Mouse (Mus musculus) central nervous system, embryonic 14 days (tissue): Measurements from ENCODE around the gene 2200002D01Rik. TPM values are rescaled to one million over a fixed set of nuclear protein-coding genes. Genes with fewer than 3 reads are reported as not detected.

Experiments
- polyA plus RNA-seq: library from polyadenylated mRNA; depleted of rRNA; stranded (reverse); fragments of >200 nt; gene quantifications from 2 replicates; pipeline ENCODE4 v1.2.3, GENCODE M21; 2012; rRNA removed

The 2200002D01Rik gene
- polyA plus RNA-seq: 0.25 and 0.85 TPM in 2 replicates

DNA sequence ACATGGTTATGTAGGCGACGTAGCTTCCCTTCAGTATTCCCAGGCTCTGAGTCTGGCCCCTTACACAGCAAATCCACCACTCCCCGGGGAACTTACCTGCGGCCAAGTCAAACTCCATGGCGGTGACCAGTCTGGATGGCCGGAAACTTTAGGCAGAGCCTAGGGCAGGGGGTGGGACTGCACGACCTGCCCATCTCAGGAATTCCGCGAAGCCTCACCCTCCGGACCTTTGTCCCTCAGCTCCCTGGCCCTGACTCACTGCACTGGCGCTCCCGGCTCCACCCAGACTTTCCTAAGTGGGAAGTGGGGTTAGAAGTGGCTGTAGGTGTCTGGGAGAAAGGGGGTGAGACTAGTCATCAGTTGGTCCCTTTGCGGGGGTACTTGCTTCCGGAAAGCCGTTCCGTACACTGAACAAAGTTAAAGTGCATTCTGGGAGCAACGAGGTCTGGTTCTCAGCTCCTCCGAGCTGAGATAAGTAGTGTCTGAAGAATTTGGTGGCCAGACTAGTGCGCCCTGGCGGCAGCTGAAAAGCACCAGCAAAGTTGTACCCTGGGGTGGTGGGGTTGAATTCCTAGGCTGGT, at the start of gene 2200002D01Rik:
Gene 2200002D01Rik (minus strand): TSS at position 206 of the 581 bp plus-strand sequence.

DNA sequence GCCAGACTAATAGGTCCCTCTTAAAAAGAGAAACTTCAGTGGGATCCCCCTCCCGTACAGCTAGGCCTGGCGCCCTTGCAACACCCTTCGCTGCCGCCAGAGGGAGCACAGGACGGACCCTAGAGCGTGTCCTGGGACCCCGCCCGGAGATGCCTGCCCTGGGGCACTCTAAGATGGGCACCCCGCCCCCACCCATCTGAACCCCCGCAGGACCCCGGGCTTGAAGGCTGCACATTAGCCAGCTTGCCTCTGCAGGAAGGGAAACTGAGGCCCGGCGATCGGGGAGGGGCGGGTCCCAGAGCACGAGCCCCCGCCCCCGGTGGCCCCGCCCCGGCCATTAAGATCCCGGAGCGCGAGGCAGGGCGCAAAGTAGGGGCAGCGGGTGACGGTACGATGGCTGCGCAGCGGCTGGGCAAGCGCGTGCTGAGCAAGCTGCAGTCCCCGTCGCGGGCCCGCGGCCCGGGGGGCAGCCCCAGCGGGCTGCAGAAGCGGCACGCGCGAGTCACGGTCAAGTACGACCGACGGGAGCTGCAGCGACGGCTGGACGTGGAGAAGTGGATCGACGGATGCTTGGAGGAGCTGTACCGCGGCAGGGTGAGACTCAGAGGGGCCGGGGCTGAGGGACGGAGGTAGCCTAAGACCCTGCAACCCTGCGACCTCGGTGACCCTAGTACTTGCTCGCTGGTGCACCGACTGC, 40.8 kb upstream of the 2200002D01Rik start, which contains the start of gene Ppp1r14a:
Gene Ppp1r14a (plus strand): TSS at position 367 of the 697 bp plus-strand sequence.

DNA sequence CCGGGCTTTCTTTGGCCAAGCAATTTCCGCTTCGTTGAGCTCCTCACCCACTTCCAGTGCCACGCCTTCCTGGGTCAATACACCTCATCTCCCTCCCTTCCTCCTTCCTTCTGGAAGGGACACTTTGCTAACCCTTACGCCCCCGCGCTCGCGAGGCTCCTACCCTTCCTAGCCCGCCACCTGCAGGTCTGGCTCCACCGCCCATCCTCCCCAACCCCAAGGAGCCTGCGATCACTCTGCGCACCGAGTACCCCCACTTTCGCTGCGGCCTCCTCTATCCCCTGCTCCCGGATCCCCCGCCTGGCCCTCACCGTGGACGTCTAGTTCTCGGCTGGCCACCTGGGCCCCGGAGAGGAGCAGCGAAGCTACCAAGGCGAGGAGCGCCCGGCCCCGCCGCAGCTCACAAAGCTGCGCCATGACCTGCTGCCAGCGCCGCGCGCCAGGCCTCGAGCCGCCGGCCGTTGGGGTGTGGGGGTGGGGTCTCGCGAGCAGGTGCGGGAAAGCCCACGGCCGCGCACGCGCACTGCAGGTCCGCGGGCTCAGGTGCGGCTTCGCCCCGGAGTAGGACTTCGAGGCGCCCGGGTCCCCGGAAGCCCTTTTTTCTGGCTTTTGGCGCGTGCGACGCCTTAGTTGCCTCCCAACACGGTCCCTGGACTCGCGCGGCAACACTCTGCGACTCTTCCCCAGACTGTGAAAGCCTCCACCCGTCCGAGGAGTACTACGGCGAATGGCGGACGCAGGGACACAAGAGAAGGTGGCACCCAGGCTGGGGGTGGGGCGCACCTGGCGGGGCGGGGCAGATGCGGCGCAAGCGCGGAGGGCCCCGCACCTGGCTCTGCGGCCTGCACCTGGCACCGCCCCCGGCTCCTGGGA, 33.2 kb upstream of the 2200002D01Rik start, which contains the start of gene Spint2:
Gene Spint2 (minus strand): TSS at position 712 of the 873 bp plus-strand sequence.

DNA sequence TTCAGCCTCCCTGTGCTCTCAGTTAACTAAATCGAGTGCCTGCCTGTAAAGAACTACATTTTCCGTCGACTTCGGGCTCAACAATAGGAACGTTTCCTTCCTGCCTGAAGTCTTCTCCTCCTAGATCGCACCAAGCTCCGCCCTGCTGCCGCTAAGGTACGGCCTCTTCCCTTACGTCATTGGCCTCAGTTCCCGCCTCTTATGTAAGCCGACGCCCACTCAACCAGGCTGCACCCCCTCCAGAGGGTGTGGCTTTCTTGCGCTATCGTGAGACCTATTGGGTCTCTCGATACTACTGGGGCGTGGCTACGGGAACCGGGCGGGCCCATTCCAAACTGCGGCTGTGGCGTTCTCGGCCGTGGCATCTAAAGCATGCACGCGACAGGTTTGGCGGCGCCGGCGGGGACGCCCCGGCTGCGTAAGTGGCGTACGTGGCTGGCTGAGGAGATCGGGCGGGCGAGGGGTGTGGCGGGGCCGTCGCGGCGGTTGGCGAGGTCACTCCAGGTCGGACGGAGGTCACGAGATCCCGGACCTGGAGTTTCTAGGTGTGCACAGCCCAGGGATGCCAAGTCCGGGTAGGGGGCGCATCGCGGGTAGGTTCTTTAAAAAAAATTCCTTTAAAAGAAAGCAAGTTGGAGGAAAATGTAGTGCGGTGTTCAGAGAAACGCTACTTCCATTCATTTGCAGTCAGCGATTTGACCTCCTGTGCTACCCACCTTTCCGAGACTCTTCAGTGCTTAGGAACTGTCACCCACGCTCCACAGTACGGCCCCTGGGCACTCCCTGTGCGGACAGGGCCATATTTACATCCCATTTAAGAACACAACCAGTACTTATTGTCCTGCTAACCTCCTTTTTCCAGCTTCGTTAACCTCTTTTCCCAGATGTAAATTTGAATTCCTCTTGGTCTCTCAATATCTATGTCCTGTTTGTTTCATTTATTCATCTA, 10.0 kb downstream of the 2200002D01Rik start, which contains the start of gene Yif1b:
Gene Yif1b (plus strand): TSS at position 311 of the 949 bp plus-strand sequence.

DNA sequence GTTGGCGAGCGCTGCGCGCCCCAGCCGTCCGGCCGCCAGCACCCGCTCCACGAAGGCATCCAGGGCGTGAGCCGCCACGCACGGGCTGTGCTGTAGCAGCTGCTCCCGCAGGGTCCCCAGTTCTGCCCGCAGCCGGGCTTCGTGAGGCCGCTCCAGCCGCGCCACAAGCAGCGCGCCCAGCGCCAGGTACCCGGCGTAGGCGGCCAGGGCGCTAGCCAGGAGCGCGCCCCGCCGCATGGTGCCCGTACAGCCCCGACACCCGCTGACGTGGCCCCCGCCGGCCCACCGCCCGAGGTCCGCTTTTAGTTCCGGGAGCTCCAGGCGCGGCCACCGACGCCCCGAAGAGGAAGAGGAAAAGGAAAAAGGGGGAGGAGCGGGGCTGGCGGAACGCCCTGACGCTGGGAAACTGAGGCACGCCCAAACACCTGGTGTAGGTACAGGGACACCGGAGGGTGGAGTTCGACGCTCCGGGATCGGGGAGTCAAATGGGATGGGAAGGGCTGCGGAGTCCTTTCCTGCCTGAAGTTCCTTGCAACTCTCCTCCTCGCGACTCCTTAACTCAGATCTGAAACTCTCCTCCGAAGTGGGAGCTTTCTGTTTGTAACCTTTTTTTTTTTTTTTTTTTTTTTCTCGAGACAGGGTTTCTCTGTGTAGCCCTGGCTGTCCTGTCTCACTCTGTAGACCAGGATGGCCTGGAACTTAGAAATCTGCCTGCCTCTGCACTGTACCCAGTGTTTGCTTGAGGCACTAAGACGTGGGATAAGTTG, 15.8 kb downstream of the 2200002D01Rik start, which contains the start of gene Kcnk6:
Gene Kcnk6 (minus strand): TSS at position 269 of the 767 bp plus-strand sequence.

GRCm38 (mm10) chr7:29213675-29214082, 34.6 kb downstream of the 2200002D01Rik start, which contains the start of gene Catsperg1:
Gene Catsperg1, minus strand, starts transcription at chr7:29214035.

Other genes starting within 250 kb of the 2200002D01Rik start
- 9.3 and 12.9 TPM in 2 replicates for gene Ryr1, start 123.3 kb downstream of the 2200002D01Rik start, polyA plus RNA-seq
- gene Rasgrp4, start 113.6 kb downstream of the 2200002D01Rik start, polyA plus RNA-seq: 3.2 and 3.4 TPM in 2 replicates
- 24.0 and 24.1 TPM in 2 replicates for gene Fam98c, start 92.2 kb downstream of the 2200002D01Rik start, polyA plus RNA-seq
- 0.61 and 0.94 TPM in 2 replicates for gene Ggn, start 78.3 kb downstream of the 2200002D01Rik start, polyA plus RNA-seq
- 27.5 and 29.3 TPM in 2 replicates for gene Spred3, start 78.1 kb downstream of the 2200002D01Rik start, polyA plus RNA-seq
- 276 and 299 TPM in 2 replicates for gene Psmd8, start 67.8 kb downstream of the 2200002D01Rik start, polyA plus RNA-seq
- 7.5 and 7.8 TPM in 2 replicates for gene Catsperg1, start 34.4 kb downstream of the 2200002D01Rik start, polyA plus RNA-seq
- 1.4 and 3.0 TPM in 2 replicates for gene Kcnk6, start 16.0 kb downstream of the 2200002D01Rik start, polyA plus RNA-seq
- 60.7 and 65.4 TPM in 2 replicates for gene Yif1b, start 10.1 kb downstream of the 2200002D01Rik start, polyA plus RNA-seq
- gene Spint2, start 33.4 kb upstream of the 2200002D01Rik start, polyA plus RNA-seq: 36.9 and 49.5 TPM in 2 replicates
- gene Ppp1r14a, start 40.8 kb upstream of the 2200002D01Rik start, polyA plus RNA-seq: 9.3 and 13.2 TPM in 2 replicates
- 111 and 128 TPM in 2 replicates for gene Dpf1, start 55.5 kb upstream of the 2200002D01Rik start, polyA plus RNA-seq